In genomic region chr11:67965905-67966878, GRCm38 (mm10) we compare ENCODE assay signal across 8 mouse cellular contexts. TPM values are rescaled to one million over a fixed set of nuclear protein-coding genes. Genes with fewer than 3 reads are reported as not detected.
DNase-seq lines count a peak whose midpoint lies in the region; ATAC-seq lines count a peak whose summit lies in the region.

Stx8 (plus strand) TSS chr11:67966193.

- H3K4me2 ChIP-seq in hindbrain, embryonic 14.5 days (replicated peaks): peak within 1 kb of the TSS; percentile 97

- H3K9ac ChIP-seq in hindbrain, embryonic 14.5 days: peak within 1 kb of the TSS; percentile 91

- 0 out of 2 replicates have a peak within 1 kb of the TSS, but pooled peaks have one; percentile 29 for H3K27ac ChIP-seq in hindbrain, embryonic 14.5 days

- no peaks in the 10 kb centered on the region for H3K9me3 ChIP-seq in hindbrain, embryonic 14.5 days (ENCODE audit: control insufficient read depth, low read length)

- peaks cover 16% of the 10 kb centered on the region; the same call in 1 of the 2 replicates for H3K4me1 ChIP-seq in hindbrain, embryonic 14.5 days (replicated peaks; ENCODE audit: control insufficient read depth, insufficient read depth, low read length)

- H3K36me3 ChIP-seq in hindbrain, embryonic 14.5 days (replicated peaks; ENCODE audit: control insufficient read depth, insufficient read depth): peaks cover 14% of the 10 kb centered on the region

- 0% methylated on average over 28 of the region's 28 CpGs for WGBS in hindbrain, embryonic 14.5 days

- H3K27me3 ChIP-seq in hindbrain, embryonic 14.5 days (ENCODE audit: control insufficient read depth, insufficient read depth, low read length): no peaks in the 10 kb centered on the region

- H3K4me3 ChIP-seq in hindbrain, embryonic 14.5 days (replicated peaks; ENCODE audit: low read length): peak within 1 kb of the TSS; percentile 88

- DNase-seq in NIH3T3 (ENCODE audit: low read depth): peak; percentile 92
- peak; percentile 98 to 99 for DNase-seq in cerebellum, postnatal 10 days
- DNase-seq in frontal cortex, postnatal 14 days (ENCODE audit: low spot score in 2 of 2): peak; percentile 81 to 91
- DNase-seq in hindbrain, embryonic 14.5 days (ENCODE audit: low spot score): peak; percentile 81
- peak; percentile 89 to 91 for DNase-seq in layer of hippocampus, postnatal 36 days
- peak; percentile 97 for DNase-seq in lung, postnatal 36 days
- DNase-seq in retina, postnatal 1 day: peak; percentile 92
- DNase-seq in urinary bladder, adult 18-20 months (ENCODE audit: low spot score in 2 of 2): peak; percentile 84 to 97

- ATAC-seq in hindbrain, embryonic 14.5 days (ENCODE audit: low FRiP score): peak; percentile 85

RNA-seq across cellular contexts. Expression of gene Stx8, which starts in this region (rescaled TPM):
- polyA plus RNA-seq in hindbrain, embryonic 14.5 days (2014; fragmentation: Nextera tagmentation; extraction: Ambion mirVana): 61.5 and 67.1 TPM in 2 replicates
- total RNA-seq in layer of hippocampus, postnatal 36 days (2021): 10 to 100 TPM; 39.3 to 43.9 TPM

Comparison
In these comparisons a context has a peak if more than half of its experiments do, and no peak if none do; other contexts are left out.
1. Peak in every context shown above with its lines: DNase-seq, ATAC-seq, H3K4me3 ChIP-seq and H3K27ac ChIP-seq.